Mouse (Mus musculus) cerebellum, adult 9-10 months (tissue): ENCODE results near the gene Vax1.

Source experiments
- DNase-seq: peaks from one replicate; pipeline ENCODE4 v3.0.0; 2022

Vax1 gene

DNA sequence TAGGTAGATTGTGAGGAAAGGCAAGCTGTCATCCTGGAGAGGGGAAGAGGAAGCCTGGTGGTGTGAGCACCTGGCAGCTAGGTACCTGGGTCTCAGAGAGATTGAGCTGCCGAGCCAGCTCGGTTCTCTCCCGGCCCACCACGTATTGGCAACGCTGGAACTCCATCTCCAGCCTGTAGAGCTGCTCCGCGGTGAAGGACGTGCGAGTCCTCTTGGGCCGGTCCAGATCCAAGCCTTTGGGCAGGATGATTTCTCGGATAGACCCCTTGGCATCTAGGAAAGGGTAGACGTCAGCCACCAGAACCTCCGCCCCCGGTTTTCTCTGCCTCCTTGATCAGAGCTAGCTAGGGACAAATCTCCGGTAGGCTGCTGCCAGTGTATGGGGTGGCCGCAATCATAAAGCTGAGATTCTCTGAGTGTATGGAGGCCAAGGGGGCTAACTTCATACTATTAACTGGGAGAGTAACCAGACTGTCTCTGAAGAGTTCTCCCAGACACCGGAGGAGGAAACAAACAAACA lies 1.4 kb downstream of the Vax1 start:
- no peak for DNase-seq

DNA sequence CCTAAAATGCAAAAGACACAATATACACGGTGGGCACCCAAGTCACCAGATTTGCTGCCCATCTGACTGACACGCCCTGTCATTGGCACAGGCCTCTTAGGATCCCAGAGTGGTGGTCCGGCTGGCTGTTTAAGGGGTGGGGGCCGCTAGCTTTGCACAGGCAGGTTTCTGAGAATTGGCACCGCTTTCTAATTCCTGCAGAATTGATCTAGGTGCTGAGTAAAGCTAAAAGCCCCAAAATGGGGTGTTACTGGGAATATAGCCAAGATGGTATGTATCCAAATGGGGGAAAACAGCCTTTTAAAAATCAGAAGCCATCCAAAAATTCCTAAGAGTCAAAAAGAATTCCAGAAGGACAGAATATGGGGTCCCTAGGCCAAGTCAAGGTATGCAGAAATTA lies 2.0 kb downstream of the Vax1 start:
- no peak for DNase-seq

DNA sequence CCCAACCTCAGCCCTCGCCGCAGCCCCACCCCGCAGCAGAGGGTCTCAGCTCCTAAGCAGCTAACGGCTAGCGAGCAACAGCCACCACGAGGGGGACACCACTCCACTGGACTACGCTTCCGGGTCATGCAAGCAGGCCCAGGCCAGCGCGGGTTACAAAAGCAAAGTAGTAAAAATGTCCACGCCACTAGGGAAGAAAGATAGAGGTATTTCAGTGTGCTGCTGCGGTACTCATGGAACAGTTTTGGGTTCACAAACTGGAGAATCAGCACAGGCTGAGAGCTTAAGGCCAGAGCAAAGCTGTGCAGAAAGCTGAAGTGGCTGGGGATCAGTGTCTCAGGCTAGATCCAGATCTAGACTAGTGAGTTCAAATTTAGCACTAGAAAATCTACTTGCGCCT lies 3.0 kb downstream of the Vax1 start:
- no peak for DNase-seq

DNA sequence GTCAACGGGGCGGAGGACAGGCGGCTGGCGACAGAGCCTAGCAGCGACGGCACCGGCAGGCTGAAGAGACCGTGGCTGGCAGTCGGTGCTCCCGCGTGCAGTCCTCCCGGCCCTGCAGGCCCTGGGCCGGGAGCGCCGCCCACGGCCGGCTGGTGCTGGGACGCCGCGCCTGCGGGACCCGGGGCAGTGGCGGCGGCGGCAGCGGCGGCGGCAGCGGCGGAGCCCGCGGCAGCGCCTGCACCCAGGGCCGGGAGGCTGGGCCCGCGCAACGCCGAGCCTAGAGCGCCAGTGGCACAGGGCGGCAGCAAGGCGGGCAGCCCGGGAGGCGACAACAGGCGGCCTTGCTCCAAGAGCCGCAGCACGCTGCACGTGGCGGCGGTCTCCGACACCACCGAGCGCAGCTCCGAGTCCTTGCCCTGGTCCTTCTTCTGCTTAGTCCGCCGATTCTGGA lies 3.5 kb downstream of the Vax1 start:
- no peak for DNase-seq

DNA sequence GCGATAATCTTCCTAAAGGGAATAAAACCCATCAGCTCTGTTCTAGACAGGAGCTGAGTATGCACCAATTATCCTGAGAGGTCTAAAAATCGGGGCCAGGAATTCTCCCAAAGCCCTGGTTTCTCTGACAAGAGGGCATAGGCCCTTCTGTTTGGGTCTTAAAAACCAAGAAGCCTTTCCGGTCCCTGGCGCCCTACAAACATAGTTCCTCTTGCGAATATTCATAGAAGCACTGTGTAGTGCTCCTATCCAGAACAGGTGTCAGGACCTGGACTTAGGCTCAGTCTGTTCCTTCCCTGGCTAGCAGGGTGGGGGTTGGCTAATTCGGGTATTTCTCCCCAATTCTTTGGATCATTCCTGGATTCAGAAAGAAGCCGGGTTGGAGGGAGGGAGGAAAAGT lies 4.3 kb downstream of the Vax1 start:
- DNase-seq = no peak

DNA sequence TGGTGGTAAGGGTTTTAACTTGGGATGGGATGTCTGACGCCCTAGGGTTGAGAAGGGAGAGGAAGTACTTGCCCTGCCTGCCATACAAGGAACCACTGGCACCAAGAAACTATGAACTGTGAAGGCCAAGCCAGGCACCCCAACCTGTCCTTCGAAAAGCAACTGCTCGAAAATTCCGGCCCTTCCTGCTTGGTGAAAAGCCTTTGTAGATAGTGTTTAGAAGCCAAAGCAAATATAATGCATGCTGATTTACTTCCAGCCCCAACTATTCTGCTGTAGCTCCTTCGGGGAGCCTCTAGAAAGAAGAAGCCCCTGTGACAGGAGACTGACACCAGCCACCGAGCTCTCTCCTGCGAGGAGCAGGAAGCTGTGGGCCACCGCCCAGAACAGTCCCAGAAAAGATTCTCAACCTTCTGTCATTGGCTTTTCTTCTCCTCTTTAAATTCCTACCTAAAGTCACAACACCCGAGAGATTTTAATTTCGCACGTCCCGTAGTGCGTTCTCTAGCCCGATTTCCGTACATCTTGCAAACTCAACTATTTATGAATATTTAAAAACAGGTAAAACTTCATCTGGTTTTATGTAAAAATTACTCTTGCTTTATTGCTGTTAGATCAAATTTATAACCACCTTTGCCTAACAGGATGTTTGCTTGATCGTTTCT lies 4.8 kb downstream of the Vax1 start:
- no peak for DNase-seq

DNA sequence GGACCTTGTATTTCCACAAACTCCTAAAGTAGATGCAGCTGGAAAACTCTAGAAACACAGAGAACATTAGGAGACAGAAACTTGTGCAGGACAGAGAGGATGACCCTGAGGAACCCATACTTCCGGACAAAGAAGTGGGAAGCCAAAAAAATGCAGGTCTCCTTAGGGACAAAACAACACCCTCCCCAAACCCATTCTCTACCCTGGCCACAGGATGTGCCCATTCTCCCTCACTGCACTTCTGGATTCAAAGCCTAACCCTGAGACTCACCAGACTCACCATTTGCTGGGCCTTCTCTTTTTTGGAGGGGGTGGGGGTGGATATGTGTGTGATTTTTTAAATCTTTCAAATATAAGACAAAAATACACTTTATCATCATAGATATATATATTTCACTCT lies 5.7 kb downstream of the Vax1 start:
- no peak for DNase-seq

DNA sequence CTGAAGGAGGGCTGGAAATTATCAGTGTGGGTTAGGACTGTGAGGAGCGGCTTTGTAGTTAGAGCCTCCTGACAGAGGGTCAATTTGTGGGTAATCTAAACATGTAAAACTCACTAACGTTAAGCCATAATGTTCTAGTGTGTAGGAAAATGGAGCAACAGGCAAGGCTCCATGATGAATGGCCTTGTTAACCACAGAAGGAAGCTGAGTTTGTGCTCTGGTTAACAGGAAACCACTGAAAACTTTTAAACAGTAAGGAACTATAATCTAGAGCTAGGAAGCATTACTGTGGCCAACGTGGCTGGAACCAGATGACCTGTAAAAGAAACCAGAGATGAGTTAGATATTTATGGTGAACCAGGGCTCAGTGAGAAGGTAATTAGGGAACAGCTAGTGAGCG lies 13.2 kb downstream of the Vax1 start:
- no peak for DNase-seq

DNA sequence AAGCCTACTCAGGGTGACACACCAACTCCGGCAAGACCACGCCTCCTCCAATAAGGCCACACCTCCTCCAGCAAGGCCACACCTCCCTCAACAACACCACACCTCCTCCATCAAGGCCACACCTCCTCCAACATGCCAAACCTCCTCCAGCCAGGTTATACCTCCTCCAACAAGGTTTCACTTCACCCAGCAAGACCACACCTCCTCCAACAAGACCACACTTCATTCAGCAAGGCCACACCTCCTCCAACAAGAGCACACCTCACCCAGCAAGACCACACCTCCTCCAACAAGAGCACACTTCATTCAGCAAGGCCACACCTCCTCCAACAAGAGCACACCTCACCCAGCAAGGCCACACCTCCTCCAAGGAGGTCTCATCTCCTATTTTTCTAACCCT lies 15.7 kb downstream of the Vax1 start:
- DNase-seq = no peak

DNA sequence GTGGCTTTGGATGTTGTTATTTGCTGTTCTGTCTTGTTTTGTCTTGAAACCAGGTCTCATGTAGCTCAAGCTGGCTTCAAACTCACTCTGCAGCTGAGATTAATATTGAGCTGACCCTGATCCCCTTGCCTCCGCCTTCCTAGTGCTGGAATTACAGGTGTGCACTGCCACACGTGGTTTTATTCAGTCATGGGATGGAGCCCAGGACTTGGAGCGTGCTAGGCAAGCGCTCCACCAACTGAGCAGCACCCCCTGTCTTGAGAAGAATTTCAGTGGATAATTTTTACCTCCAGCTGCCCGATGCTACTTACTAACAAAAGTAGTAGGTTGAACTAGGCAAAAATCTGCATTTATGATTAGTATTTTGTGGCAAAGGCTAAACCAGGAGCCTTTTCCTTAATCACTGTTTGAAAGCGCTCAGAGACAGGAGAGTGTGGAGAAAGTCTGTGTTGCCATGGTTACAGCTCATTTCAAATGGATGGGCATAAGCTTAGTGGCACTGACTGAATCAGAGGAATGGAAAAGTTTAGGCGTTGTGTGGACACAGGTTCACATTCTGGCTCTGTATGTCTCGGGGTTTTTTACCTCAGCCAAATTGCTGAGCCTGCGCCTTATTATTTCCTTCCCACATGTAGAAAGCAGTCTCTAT lies 24.2 kb downstream of the Vax1 start:
- DNase-seq = no peak

DNA sequence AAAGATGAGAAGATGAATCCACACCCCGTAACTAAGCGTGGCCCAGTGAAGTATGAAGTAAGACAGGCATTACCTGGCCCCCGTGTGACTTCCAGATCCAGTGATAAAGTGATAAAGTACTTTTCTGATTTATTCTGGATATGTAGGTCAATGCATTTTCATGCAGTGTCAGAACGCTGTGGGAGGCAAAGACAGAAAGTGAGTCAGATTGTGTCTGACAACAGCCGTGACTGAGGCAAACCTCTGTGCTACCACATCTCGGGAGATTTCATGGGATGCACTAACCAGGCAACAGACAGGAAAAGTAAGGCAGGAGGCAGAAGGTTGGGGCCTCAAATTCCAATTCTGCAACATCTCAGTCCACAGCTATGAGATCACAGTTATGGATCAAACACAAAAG lies 24.8 kb downstream of the Vax1 start:
- DNase-seq = no peak

DNA sequence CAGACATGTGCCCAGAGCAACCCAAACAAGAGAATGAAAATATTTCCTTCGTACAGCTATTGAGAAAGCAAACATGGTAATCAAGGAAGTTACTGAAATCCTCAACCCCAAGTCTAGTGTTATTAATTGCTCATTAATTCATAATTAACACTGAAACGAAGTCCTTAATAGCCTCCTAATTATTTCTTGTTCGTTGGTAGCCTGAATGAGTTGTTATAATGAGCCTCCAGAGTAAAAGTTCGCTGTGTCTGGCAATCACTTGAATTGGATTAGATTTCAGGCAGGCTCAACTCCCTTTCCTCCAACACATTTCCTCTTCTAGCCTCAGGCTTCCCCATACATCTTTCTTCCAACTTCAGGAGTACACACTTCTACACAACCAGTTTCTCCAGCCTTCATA lies 27.6 kb downstream of the Vax1 start:
- no peak for DNase-seq

DNA sequence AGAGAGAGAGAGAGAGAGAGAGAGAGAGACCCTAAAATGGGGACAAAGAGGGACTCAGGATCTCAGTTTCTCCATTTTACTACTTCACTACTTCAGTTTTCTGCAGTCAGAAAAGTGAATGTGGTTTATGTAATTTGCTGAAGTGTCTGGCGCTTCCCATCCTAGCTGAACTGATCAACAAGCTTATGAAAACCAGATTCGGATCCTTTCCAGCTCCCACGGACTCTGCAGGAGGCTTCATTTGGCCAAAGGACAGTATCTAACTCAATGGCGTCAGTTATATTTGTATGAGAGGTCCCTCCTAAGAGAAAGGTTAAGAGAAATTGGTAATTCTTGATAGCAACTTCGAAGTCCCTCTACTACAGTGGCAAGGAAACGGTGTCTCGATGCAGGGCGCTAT lies 34.5 kb downstream of the Vax1 start:
- no peak for DNase-seq

DNA sequence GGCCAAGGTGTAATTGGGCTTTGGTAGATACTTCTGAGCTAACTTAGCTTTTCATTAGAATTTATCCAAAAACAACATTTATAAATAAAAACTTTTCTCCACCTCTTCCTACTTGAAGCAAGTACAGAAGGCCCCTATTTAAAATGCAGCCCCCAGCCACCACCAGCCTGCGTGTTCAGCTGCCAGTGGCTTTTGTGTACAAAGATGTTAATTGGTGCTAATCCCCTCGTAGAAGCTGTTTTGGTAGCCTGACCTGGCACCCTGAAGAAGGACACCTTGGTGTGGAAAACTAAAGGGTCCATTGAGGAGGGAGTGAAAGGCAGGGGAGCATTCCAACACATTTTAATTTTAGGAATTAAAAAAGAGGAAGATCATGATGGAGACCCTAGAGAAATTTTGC lies 34.9 kb downstream of the Vax1 start:
- DNase-seq = no peak

DNA sequence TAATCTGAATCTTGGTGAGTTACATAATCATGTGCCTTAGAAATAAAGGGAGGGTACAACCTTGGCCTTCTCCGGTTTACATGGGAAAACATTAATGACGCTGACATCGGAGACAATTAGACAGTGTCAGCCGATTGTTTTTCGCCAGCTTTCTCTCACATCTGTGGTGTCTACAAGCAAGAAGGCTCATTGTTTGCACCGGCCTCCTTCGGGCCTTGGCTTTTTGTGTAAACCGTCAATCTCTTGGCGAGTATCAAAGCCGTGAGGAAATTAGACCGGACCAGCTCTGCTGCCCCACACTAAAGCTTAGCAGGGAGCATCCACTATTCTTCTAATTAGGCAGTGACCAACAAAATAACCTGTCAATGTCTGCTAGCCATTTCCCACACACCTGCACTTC lies 36.7 kb downstream of the Vax1 start:
- no peak for DNase-seq

DNA sequence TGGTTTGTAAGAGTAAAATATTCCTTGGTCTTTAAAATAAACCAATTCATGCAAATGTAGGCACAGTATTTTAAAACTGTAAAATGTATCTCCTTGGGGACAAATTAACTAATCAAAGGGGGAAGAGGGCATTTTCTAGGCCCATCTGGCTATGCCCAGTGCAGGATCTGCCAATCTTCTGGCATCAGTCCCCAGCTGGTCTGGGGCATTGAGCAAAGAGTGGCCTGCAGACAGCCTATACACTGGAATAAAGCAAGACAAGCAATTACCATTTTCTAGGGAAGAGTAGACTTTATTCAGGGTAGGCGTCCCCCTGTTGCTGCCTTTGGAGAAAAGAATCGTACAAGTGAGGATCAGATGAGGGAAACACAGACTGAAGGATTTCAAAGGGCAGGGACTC lies 40.2 kb downstream of the Vax1 start:
- no peak for DNase-seq

DNA sequence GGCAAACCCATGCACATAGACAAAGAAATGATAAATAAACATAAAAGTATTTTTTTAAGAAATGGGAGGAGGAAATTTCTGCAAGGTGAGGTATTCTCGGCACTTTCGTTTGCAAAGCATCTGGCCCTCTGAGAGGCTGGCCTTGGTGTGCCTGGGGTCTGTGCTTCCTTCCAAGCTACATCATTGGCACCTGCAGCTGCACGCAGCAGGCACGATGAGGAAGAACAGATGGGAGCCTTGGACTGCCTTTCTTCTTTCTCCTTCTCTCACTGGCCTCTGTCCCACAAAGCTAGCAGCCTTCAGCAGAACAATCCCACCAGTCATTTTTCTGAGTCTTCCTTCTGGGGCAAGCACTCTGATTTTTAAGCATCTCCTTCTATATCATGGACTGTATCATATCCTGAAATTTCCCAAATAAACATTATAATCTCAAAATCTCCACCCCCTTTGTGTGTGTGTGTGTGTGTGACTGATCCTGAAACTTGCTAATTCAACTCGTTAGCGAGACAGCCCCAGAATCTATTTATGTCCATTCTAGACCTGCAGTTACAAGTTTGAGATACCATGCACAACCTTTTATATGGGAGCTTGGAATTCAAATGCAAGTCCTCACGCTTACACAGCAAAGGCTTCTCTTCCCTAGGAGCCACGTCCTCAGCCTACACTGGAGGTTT lies 41.2 kb downstream of the Vax1 start:
- DNase-seq = no peak

DNA sequence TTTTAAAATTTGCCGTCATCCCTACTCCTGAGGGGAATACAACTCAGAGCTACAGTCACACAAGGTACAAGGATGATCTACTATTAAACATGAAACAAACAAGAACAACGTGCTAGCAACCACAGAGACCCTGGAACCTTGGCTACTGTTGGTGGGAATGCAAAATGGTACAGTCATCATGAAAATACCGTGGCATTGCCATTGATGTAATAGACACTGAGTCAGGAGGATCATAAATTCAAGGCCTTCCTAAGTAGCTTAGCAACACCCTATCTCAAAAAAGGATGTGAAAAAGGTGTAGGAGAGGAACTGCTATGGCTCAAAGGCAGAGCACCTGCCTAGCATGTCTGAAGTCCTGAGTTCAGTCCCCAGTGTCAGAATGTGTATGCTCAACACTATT lies 42.4 kb downstream of the Vax1 start:
- DNase-seq = no peak
